Mouse (Mus musculus) right cerebral cortex, adult 18-20 months (tissue): ENCODE data around the gene 6330403K07Rik.
A peak's percentile ranks its signal among the peaks of the same experiment; 100 is the strongest.

Source experiments
- DNase-seq: peaks from one replicate; pipeline ENCODE4 v3.0.0; 2022; ENCODE audit warnings: mixed read lengths

6330403K07Rik gene

GRCm38 (mm10) chr11:71033163-71033761, at the start of gene 6330403K07Rik:
6330403K07Rik (minus strand) TSS chr11:71033513.
- DNase-seq = peak; percentile 86

DNA sequence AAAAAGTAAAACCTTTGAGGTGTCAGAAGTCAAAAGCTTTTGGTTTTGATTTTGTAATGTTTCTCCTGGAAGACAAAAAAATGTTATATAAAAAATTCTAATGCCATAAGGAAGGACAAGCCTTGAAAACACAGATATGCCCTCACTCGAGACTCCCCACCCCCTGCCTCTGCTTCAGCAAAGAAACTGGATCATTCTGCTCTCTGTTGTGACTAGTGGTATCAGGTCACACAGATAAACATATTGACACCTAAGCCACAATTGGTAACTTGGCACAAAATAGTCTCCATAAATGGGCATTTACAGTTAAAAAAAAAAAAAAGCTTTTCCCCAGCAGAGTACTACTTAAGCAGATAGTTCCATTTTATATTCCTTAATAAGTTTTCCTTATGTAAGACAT, 43.0 kb upstream of the 6330403K07Rik start:
- DNase-seq = no peak

GRCm38 (mm10) chr11:71052554-71052953, 19.2 kb upstream of the 6330403K07Rik start:
- DNase-seq = no peak

DNA sequence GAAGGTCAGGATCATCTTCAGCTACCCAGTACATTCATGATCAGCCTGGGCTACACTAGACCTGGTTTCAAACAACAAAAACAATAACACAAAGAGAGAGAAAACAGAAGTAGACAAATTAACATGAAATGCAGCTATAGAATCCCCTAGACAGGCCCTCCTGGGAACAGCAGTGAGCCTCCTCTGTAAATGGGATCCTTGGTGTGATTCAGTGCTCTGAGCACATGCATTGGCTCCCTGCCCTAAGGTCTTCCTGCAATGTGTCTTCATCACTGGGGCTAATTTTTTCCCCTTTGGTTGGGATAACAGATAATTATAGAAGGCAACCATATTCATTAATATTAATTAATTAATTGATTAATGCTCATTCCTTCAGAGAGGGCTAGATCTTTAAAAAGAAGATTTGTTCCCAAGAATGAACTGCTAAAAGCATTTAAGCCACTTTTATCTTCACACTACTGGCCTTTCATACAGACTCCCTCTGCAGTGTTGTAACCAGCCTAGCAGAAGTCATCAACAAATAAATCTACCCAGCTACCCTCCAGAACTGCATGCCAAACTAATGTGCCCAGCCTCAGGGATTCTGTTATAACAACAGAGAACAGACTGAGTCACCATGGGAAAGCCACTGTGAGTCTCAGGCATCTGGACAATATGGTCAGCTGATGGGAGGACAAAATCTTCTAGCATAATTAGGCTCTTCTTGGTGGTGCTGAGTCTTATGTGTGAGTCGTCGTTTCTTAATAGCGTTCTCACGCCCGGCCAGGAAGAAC, 6.4 kb upstream of the 6330403K07Rik start:
- no peak for DNase-seq

- DNase-seq = peak; percentile 66
Observed at GRCm38 (mm10) chr11:71032491-71033162, 686 bp downstream of the 6330403K07Rik start.

- DNase-seq = no peak
Observed at GRCm38 (mm10) chr11:71032070-71032469, 1.2 kb downstream of the 6330403K07Rik start.

GRCm38 (mm10) chr11:71029403-71030118, 3.8 kb downstream of the 6330403K07Rik start:
- DNase-seq = no peak

DNA sequence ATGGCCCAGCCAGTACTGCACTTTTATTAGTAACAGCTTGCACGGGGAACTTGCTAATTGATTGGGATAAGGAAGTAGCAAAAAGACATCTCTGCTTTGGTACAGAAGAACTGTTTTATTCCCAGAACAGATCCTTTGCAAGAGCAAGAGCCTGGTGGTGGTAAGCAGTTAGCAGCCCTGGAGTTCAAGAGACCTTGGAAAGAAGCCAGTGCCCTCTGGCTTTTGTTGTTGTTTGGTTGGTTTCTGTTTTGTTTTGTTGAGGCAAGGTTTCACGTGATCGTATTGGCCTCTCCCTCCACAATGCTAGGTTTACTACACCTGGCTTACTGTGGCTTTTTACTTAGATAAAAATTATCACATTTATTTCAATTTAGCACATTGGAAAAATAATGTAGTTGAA, 5.0 kb downstream of the 6330403K07Rik start:
- DNase-seq = no peak

DNA sequence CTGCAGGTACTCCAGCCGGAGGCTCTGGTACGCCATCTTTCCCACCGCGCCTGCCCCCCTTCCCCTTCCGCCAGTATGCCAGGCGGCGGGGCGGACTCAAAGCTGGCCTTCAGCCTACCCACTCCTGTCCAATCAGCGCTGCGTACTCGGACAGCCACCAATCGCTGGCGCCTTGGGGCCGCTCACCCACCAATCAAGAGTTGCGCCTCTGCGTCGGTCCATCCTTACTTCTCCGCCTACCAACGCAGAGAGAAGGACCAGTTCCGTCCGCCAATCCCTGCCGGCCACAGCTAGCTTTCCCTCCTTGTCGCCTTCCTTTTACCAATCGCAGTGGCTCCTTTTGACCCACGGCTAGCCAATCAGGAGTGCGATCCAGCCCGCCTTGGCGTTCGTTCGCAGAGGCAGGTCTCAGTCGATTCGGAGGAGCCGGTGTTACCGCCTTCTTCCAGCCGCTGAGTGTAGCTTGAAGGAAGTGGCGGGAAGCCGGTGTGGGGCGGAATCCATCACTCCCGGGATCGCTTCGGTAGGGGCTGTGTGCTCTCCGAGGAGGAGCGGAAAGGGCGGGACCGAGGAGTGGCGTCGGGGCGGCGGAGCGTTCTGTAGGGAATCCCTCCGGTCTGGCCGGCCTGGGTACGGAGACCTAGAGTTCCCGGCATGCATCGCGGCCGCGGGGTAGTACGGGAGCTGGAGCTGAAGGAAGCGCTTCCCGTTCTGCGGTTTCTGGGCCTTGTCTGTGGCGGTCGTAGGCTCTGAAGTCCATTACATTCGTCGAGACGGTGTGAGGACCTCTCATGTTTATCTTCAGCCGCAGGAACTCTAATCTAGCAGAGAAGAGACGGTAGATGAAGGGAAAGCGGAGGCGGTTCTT, 13.9 kb downstream of the 6330403K07Rik start, which contains the start of the genes Mis12 and Derl2:
Gene Mis12, plus strand, starts transcription at position 411 of the 868 bp plus-strand sequence.
Gene Derl2, minus strand, starts transcription at position 641 of the 868 bp plus-strand sequence.
- DNase-seq = peak; percentile 99

GRCm38 (mm10) chr11:71018416-71019200, 14.7 kb downstream of the 6330403K07Rik start:
- no peak for DNase-seq

DNA sequence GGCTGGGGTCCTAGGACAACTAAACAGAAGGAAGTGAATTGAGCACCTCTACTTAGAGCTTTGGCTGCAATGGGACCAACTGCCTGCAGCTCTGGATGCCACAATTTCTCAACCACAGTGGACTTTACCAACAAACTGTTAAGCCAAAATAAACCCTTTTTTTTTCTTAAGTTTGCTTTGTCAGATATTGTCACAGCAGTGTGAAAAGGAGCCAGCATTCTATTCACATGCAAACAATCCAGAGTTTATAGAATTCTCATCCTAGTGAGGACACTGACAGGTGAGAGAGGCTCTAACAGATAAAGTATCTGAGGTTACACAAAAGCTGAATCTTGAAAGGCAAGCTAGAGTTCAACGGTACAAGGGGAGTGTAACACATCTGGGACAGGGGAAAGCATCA, 16.3 kb downstream of the 6330403K07Rik start:
- DNase-seq = no peak

GRCm38 (mm10) chr11:71012743-71013142, 20.6 kb downstream of the 6330403K07Rik start:
- DNase-seq = no peak

GRCm38 (mm10) chr11:71008321-71008720, 25.0 kb downstream of the 6330403K07Rik start:
- DNase-seq = no peak

DNA sequence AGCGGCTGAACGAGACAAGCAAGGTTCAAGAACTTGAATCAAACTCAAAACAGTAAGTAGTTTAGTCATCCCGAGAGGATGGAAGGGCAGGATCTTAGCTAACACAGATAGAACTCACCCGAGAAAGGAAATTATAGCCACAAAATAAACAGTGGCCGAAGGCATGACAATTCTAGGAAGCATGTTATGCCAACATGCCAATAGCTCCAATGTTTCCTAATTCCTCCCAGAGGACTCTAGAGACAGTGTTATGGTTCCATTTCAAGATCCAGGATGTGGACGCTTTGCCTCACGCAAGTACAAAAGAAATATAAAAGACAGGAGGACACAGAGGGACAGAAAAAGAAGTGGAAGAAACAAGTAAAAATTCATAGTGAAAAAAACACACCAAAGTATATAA, 25.5 kb downstream of the 6330403K07Rik start:
- DNase-seq = no peak

DNA sequence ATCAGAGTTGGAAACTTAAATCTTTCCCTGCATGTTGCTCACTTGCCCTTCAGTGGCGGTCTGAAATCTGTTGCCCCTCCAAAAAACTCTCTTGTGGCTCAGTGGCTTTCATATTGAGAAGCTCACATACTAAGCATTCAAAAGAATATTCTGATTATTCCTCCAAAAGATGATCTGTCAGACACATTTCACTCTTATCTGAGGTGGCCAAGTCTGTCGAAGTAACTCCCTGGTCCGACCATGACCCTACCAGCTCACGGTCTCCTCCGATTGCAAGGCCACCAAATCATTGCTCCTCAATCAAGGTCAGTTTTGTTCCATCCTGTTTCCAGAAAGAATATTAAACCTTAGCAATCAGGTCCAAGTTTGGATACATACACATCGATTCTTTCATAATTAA, 26.3 kb downstream of the 6330403K07Rik start:
- DNase-seq = no peak

- no peak for DNase-seq
Observed at GRCm38 (mm10) chr11:71005046-71005445, 28.3 kb downstream of the 6330403K07Rik start.

DNA sequence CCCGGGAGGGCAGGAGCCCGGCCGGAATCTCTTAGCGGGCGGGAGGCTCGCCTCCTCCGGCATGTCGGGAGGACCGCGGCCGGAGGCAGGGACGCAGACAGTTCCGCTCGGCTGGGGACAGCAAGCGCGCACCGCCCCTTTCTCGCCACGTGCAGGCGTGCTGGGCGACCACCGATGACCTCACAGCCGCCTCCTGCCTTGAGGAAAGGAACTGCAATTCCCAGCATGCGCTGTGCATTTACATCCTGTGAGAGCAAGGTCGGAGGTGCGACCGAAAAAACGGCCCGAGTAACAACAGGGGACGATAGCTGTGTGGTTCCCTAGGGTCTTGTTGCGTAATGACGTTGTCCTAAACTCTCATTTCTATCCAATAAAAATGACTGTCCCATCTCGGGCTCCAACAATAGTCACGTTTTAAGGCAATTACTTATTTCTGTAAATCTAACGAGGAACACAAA, 29.0 kb downstream of the 6330403K07Rik start, which contains the start of gene Dhx33:
Gene Dhx33, minus strand, starts transcription at position 122 of the 458 bp plus-strand sequence.
- DNase-seq = peak; percentile 98

DNA sequence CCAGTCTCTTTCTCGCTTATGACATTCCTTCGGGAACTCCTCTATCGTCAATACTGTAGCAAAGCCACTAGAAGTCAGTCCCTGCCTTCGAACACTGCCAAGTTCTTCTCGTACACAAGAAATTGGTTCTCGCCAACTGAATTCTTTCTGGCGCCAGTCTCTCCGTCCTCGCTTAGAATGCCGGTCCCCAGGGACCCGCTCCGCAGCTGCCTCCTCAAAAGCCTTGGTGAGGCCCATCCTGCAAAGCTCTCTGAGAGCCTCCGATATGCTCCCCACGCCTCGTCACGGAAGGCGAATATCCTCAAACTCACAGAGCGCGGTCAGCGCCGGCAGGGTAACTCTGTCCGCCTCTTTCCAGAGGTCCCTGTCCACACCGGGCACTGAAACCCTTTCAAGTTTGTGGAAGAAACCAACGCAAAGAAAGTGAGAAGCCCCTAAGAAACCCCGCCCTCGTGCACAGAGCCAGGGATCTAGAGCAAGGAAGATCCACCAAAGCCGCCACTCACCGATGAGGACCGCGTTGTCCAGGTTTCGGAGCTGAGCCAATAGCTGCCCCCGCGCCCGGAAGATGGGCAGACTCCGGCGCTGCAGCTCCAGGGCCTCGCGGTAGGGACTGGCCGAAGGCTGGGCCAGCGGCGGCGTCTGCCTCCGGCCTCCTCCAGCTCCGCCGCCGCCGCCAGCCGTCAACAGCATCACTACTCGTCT, 29.6 kb downstream of the 6330403K07Rik start:
- no peak for DNase-seq

GRCm38 (mm10) chr11:71001167-71001566, 32.1 kb downstream of the 6330403K07Rik start:
- peak; percentile 34 for DNase-seq

- peak; percentile 95 for DNase-seq
Observed at GRCm38 (mm10) chr11:70982557-70983228, 50.6 kb downstream of the 6330403K07Rik start, which contains the start of gene C1qbp. C1qbp (minus strand) TSS chr11:70983026.
